Mouse (Mus musculus): ENCODE data around the gene Rcc2. TPM values are rescaled to one million over a fixed set of nuclear protein-coding genes. Genes with fewer than 3 reads are reported as not detected.
A peak's percentile ranks its signal among the peaks of the same experiment; 100 is the strongest.

Rcc2 gene
- 13.8 and 15.7 TPM in 2 replicates for polyA plus RNA-seq (2015; fragmentation: Nextera tagmentation; extraction: Ambion mirVana)

- peak within 1 kb of the TSS; percentile 86 for H3K4me2 ChIP-seq
- H3K36me3 ChIP-seq: peaks cover 1% of the 10 kb centered on the region
- H3K9ac ChIP-seq: peak within 1 kb of the TSS; percentile 93
- 6% methylated on average over 20 of the region's 20 CpGs for WGBS
- no peaks in the 10 kb centered on the region for H3K9me3 ChIP-seq
- peaks cover 34% of the 10 kb centered on the region for H3K27me3 ChIP-seq
- peak within 1 kb of the TSS; percentile 97 for H3K27ac ChIP-seq
- H3K4me1 ChIP-seq (replicated peaks): peaks cover 46% of the 10 kb centered on the region
- no peak for ATAC-seq (ENCODE audit: low FRiP score)
- H3K4me3 ChIP-seq: peak within 1 kb of the TSS; percentile 92
These were observed at the start of gene Rcc2 for GRCm38 (mm10) chr4:140700269-140701018. TSS of gene Rcc2 (plus strand) at chr4:140700541.

GRCm38 (mm10) chr4:140653835-140654583 is 46.3 kb upstream of the Rcc2 start:
- ATAC-seq (ENCODE audit: low FRiP score): no peak
- Histone ChIP-seq H3K9me3 (no peaks in the 10 kb centered on the region), H3K27me3 (no peaks in the 10 kb centered on the region), H3K4me3 (no peak overlapping the region), H3K4me1 (replicated peaks) (peaks cover 42% of the 10 kb centered on the region), H3K9ac (no peak overlapping the region), H3K27ac (no peak overlapping the region; the same call in 1 of the 2 replicates), H3K36me3 (no peaks in the 10 kb centered on the region), H3K4me2 (no peak overlapping the region)
- 57% methylated on average over 14 of the region's 14 CpGs for WGBS

GRCm38 (mm10) chr4:140654798-140655197 is 45.5 kb upstream of the Rcc2 start:
- H3K4me2 ChIP-seq: no peak overlapping the region
- 68% methylated on average over 8 of the region's 8 CpGs for WGBS
- H3K27me3 ChIP-seq: no peaks in the 10 kb centered on the region
- H3K27ac ChIP-seq: no peak overlapping the region
- no peaks in the 10 kb centered on the region for H3K9me3 ChIP-seq
- no peak for ATAC-seq (ENCODE audit: low FRiP score)
- peaks cover 38% of the 10 kb centered on the region for H3K4me1 ChIP-seq (replicated peaks)
- no peak overlapping the region for H3K9ac ChIP-seq
- no peaks in the 10 kb centered on the region for H3K36me3 ChIP-seq
- H3K4me3 ChIP-seq: no peak overlapping the region

- Histone ChIP-seq H3K9me3 (no peaks in the 10 kb centered on the region), H3K27me3 (no peaks in the 10 kb centered on the region), H3K4me3 (no peak overlapping the region), H3K4me1 (replicated peaks) (peaks cover 39% of the 10 kb centered on the region), H3K4me2 (no peak overlapping the region), H3K36me3 (no peaks in the 10 kb centered on the region), H3K9ac (no peak overlapping the region), H3K27ac (peak overlapping the region; percentile 90)
- WGBS: 60% methylated on average over 8 of the region's 8 CpGs
- ATAC-seq (ENCODE audit: low FRiP score): no peak
These were observed 43.8 kb upstream of the Rcc2 start for GRCm38 (mm10) chr4:140656529-140656928.

- ATAC-seq (ENCODE audit: low FRiP score): peak; percentile 86
- H3K4me2 ChIP-seq: peak overlapping the region; percentile 27
- no peak overlapping the region for H3K4me3 ChIP-seq
- 5% methylated on average over 24 of the region's 24 CpGs for WGBS
- H3K27me3 ChIP-seq: no peaks in the 10 kb centered on the region
- H3K27ac ChIP-seq: peak overlapping the region; percentile 90
- H3K9ac ChIP-seq: peak overlapping the region; percentile 59
- no peaks in the 10 kb centered on the region for H3K9me3 ChIP-seq
- H3K36me3 ChIP-seq: no peaks in the 10 kb centered on the region
- H3K4me1 ChIP-seq (replicated peaks): peaks cover 51% of the 10 kb centered on the region
These were observed 42.4 kb upstream of the Rcc2 start for GRCm38 (mm10) chr4:140657681-140658575.

- Histone ChIP-seq H3K36me3 (no peaks in the 10 kb centered on the region), H3K9me3 (no peaks in the 10 kb centered on the region), H3K4me3 (no peak overlapping the region), H3K4me2 (no peak overlapping the region), H3K4me1 (replicated peaks) (peaks cover 43% of the 10 kb centered on the region), H3K27ac (no peak overlapping the region), H3K27me3 (no peaks in the 10 kb centered on the region), H3K9ac (no peak overlapping the region)
- 75% methylated on average over 18 of the region's 18 CpGs for WGBS
- no peak for ATAC-seq (ENCODE audit: low FRiP score)
These were observed 38.8 kb upstream of the Rcc2 start for GRCm38 (mm10) chr4:140661406-140662022.

- H3K9ac ChIP-seq: 0 out of 2 replicates have a peak overlapping the region, but pooled peaks have one; percentile 11
These were observed 37.9 kb upstream of the Rcc2 start for GRCm38 (mm10) chr4:140662453-140662852.

GRCm38 (mm10) chr4:140662882-140663585 is 37.3 kb upstream of the Rcc2 start:
- H3K4me2 ChIP-seq: no peak overlapping the region
- no peaks in the 10 kb centered on the region for H3K27me3 ChIP-seq
- 42% methylated on average over 10 of the region's 10 CpGs for WGBS
- peaks cover 30% of the 10 kb centered on the region for H3K4me1 ChIP-seq (replicated peaks)
- no peaks in the 10 kb centered on the region for H3K36me3 ChIP-seq
- no peak overlapping the region for H3K9ac ChIP-seq
- ATAC-seq (ENCODE audit: low FRiP score): no peak
- no peak overlapping the region for H3K27ac ChIP-seq
- H3K9me3 ChIP-seq: no peaks in the 10 kb centered on the region
- no peak overlapping the region for H3K4me3 ChIP-seq

More at GRCm38 (mm10) chr4:140662453-140662852, 37.9 kb upstream of the Rcc2 start:
- no peaks in the 10 kb centered on the region for H3K36me3 ChIP-seq
- H3K4me3 ChIP-seq: no peak overlapping the region
- no peaks in the 10 kb centered on the region for H3K9me3 ChIP-seq
- H3K27ac ChIP-seq: no peak overlapping the region
- no peak for ATAC-seq (ENCODE audit: low FRiP score)
- WGBS: 48% methylated on average over 7 of the region's 7 CpGs
- H3K4me2 ChIP-seq: no peak overlapping the region
- H3K27me3 ChIP-seq: no peaks in the 10 kb centered on the region
- peaks cover 36% of the 10 kb centered on the region for H3K4me1 ChIP-seq (replicated peaks)

GRCm38 (mm10) chr4:140665053-140665452 is 35.3 kb upstream of the Rcc2 start:
- ATAC-seq (ENCODE audit: low FRiP score): no peak
- H3K36me3 ChIP-seq: no peaks in the 10 kb centered on the region
- H3K9me3 ChIP-seq: no peaks in the 10 kb centered on the region
- H3K9ac ChIP-seq: no peak overlapping the region
- no peak overlapping the region for H3K27ac ChIP-seq
- 67% methylated on average over 7 of the region's 7 CpGs for WGBS
- no peak overlapping the region for H3K4me3 ChIP-seq
- no peak overlapping the region for H3K4me2 ChIP-seq
- H3K4me1 ChIP-seq (replicated peaks): peaks cover 17% of the 10 kb centered on the region
- no peaks in the 10 kb centered on the region for H3K27me3 ChIP-seq

GRCm38 (mm10) chr4:140665760-140666159 is 34.6 kb upstream of the Rcc2 start, which contains the start of gene Arhgef10l:
TSS of gene Arhgef10l (minus strand) at chr4:140666012.
- Histone ChIP-seq H3K27ac (no peak within 1 kb of the TSS), H3K36me3 (no peaks in the 10 kb centered on the region), H3K9ac (no peak within 1 kb of the TSS), H3K4me1 (replicated peaks) (peaks cover 17% of the 10 kb centered on the region), H3K27me3 (no peaks in the 10 kb centered on the region), H3K4me2 (no peak within 1 kb of the TSS), H3K4me3 (no peak within 1 kb of the TSS), H3K9me3 (no peaks in the 10 kb centered on the region)
- WGBS: 76% methylated on average over 11 of the region's 11 CpGs
- ATAC-seq (ENCODE audit: low FRiP score): no peak

GRCm38 (mm10) chr4:140667802-140668201 is 32.5 kb upstream of the Rcc2 start:
- no peaks in the 10 kb centered on the region for H3K27me3 ChIP-seq
- H3K9ac ChIP-seq: no peak overlapping the region
- H3K27ac ChIP-seq: no peak overlapping the region
- WGBS: 89% methylated on average over 8 of the region's 8 CpGs
- H3K36me3 ChIP-seq: no peaks in the 10 kb centered on the region
- peaks cover 4% of the 10 kb centered on the region for H3K4me1 ChIP-seq (replicated peaks)
- no peaks in the 10 kb centered on the region for H3K9me3 ChIP-seq
- no peak overlapping the region for H3K4me2 ChIP-seq
- no peak for ATAC-seq (ENCODE audit: low FRiP score)
- no peak overlapping the region for H3K4me3 ChIP-seq
